Mouse (Mus musculus) embryonic facial prominence, embryonic 10.5 days (tissue): ENCODE data around the gene Evi2. TPM values are rescaled to one million over a fixed set of nuclear protein-coding genes. Genes with fewer than 3 reads are reported as not detected.

Experiments used
- DNase-seq: peaks from one replicate; pipeline ENCODE4 v3.0.0-alpha.2; 2017; ENCODE audit warnings: low spot score
- H3K27ac ChIP-seq: fragments of 300-500 bp; sonication (generic); replicated peaks from 2 replicates; pipeline ENCODE4 v1.5.1; 2016; ENCODE audit warnings: mild to moderate bottlenecking
- H3K27me3 ChIP-seq: fragments of 300-500 bp; sonication (generic); replicated peaks from 2 replicates; pipeline ENCODE4 v1.6.1; 2016; ENCODE audit warnings: low read depth, mild to moderate bottlenecking; ENCODE audit not compliant: poor library complexity, severe bottlenecking
- H3K36me3 ChIP-seq: fragments of 300-500 bp; sonication (generic); replicated peaks from 2 replicates; pipeline ENCODE4 v1.6.1; 2016; ENCODE audit warnings: mild to moderate bottlenecking, moderate library complexity
- H3K4me1 ChIP-seq: fragments of 300-500 bp; sonication (generic); 2 replicates; pipeline ENCODE4 v1.6.1; 2016
- H3K4me3 ChIP-seq: fragments of 300-500 bp; sonication (generic); 2 replicates; pipeline ENCODE4 v1.5.1; 2016; ENCODE audit warnings: mild to moderate bottlenecking, moderate library complexity
- H3K9me3 ChIP-seq: fragments of 300-500 bp; sonication (generic); 2 replicates; pipeline ENCODE4 v1.6.1; 2016; ENCODE audit warnings: mild to moderate bottlenecking
- WGBS: fragments of 180-500 bp; shearing (Covaris S2); methylation state at CpG from one replicate; pipeline ENCODE4 v1.1.7; 2016; 5-methylcytosine and 5-hydroxymethylcytosine counted together
- polyA plus RNA-seq: library from polyadenylated mRNA; unstranded; fragments of >200 nt; fragmentation: Nextera tagmentation; extraction: Ambion mirVana; gene quantifications from 2 replicates; pipeline ENCODE4 v1.2.1, GENCODE M21; 2016

The Evi2 gene
- polyA plus RNA-seq, 1 experiment from 2014 or later, result 1.5 TPM

DNA sequence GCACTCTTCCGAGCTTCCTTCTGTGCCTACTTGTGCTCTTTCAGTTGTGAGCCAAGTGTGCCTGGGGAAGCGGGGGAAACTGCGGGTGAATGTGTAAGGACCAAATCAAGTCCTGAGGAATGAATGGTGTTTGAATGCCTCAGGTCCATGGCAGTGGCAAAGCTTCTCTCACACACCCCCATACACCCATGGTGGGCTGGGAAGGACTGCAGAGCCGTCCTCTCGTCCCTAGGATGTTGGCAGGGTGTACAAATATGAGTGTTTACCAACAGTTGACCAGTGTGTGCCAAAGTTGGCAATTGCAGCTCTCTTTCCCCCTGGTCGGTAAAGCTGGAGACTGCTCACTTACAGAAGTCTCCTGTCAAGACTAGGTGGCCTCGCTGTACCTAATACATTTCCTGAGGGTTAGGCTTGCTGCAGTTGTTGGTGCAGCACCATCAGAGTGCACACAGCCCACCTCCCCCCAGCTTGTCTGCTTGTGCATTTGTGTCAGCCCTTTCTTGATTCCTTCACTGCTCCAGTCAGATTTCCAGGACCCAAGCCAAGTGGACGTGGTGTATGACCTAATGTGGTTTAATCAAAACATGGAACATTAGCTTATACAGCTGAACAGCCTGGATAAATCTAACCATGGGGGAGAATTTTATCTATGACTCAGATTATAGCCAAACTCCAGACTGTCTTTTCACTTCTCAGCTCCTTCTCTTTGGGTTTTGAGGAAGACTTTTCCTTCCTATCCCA is 3.7 kb upstream of the Evi2 start:
- H3K36me3 ChIP-seq, result peaks cover 64% of the 10 kb centered on the region
- 89% methylated on average over 8 of the region's 8 CpGs for WGBS

GRCm38 (mm10) chr11:79533311-79533710 is 2.9 kb upstream of the Evi2 start:
- H3K9me3 ChIP-seq, result no peaks in the 10 kb centered on the region
- no peaks in the 10 kb centered on the region for H3K4me1 ChIP-seq
- H3K4me3 ChIP-seq, result no peak overlapping the region
- no peaks in the 10 kb centered on the region for H3K27me3 ChIP-seq
- peaks cover 70% of the 10 kb centered on the region for H3K36me3 ChIP-seq
- WGBS, result 92% methylated on average over 6 of the region's 6 CpGs
- H3K27ac ChIP-seq, result no peak overlapping the region
- DNase-seq, result no peak

More for the DNA sequence above, 3.7 kb upstream of the Evi2 start:
- no peaks in the 10 kb centered on the region for H3K27me3 ChIP-seq
- no peaks in the 10 kb centered on the region for H3K4me1 ChIP-seq
- no peak for DNase-seq
- no peaks in the 10 kb centered on the region for H3K9me3 ChIP-seq
- H3K27ac ChIP-seq, result no peak overlapping the region
- H3K4me3 ChIP-seq, result no peak overlapping the region

- H3K4me3 ChIP-seq, result no peak overlapping the region
- no peaks in the 10 kb centered on the region for H3K9me3 ChIP-seq
- no peaks in the 10 kb centered on the region for H3K27me3 ChIP-seq
- 95% methylated on average over 4 of the region's 4 CpGs for WGBS
- H3K4me1 ChIP-seq, result no peaks in the 10 kb centered on the region
- DNase-seq, result no peak
- H3K27ac ChIP-seq, result no peak overlapping the region
- H3K36me3 ChIP-seq, result peaks cover 63% of the 10 kb centered on the region
Observed at GRCm38 (mm10) chr11:79531485-79531884, 1.1 kb upstream of the Evi2 start.

GRCm38 (mm10) chr11:79530774-79531173 is 385 bp upstream of the Evi2 start:
- H3K9me3 ChIP-seq, result no peaks in the 10 kb centered on the region
- WGBS, result 92% methylated on average over 11 of the region's 11 CpGs
- no peaks in the 10 kb centered on the region for H3K4me1 ChIP-seq
- DNase-seq, result no peak
- H3K27me3 ChIP-seq, result no peaks in the 10 kb centered on the region
- peaks cover 58% of the 10 kb centered on the region for H3K36me3 ChIP-seq
- H3K4me3 ChIP-seq, result no peak overlapping the region
- H3K27ac ChIP-seq, result no peak overlapping the region

- no peaks in the 10 kb centered on the region for H3K4me1 ChIP-seq
- H3K4me3 ChIP-seq, result no peak overlapping the region
- peaks cover 54% of the 10 kb centered on the region for H3K36me3 ChIP-seq
- no peak overlapping the region for H3K27ac ChIP-seq
- DNase-seq, result no peak
- WGBS, result 91% methylated on average over 2 of the region's 2 CpGs
- H3K27me3 ChIP-seq, result no peaks in the 10 kb centered on the region
- H3K9me3 ChIP-seq, result no peaks in the 10 kb centered on the region
Observed at GRCm38 (mm10) chr11:79529736-79530135, 653 bp downstream of the Evi2 start.

- H3K9me3 ChIP-seq, result no peaks in the 10 kb centered on the region
- H3K27ac ChIP-seq, result no peak overlapping the region
- no peaks in the 10 kb centered on the region; the same call in 1 of the 2 replicates for H3K4me1 ChIP-seq
- H3K4me3 ChIP-seq, result no peak overlapping the region
- WGBS, result 97% methylated on average over 6 of the region's 6 CpGs
- peaks cover 57% of the 10 kb centered on the region for H3K36me3 ChIP-seq
- no peak for DNase-seq
- H3K27me3 ChIP-seq, result no peaks in the 10 kb centered on the region
Observed at GRCm38 (mm10) chr11:79529226-79529625, 1.2 kb downstream of the Evi2 start.

- no peak overlapping the region for H3K4me3 ChIP-seq
- no peaks in the 10 kb centered on the region for H3K9me3 ChIP-seq
- WGBS, result 94% methylated on average over 3 of the region's 3 CpGs
- peaks cover 4% of the 10 kb centered on the region; the same call in 1 of the 2 replicates for H3K4me1 ChIP-seq
- DNase-seq, result no peak
- H3K27me3 ChIP-seq, result no peaks in the 10 kb centered on the region
- H3K36me3 ChIP-seq, result peaks cover 56% of the 10 kb centered on the region
- H3K27ac ChIP-seq, result no peak overlapping the region
Observed at GRCm38 (mm10) chr11:79528601-79529000, 1.8 kb downstream of the Evi2 start.

- H3K4me1 ChIP-seq, result peaks cover 4% of the 10 kb centered on the region; the same call in 1 of the 2 replicates
- no peak overlapping the region for H3K27ac ChIP-seq
- no peaks in the 10 kb centered on the region for H3K27me3 ChIP-seq
- H3K9me3 ChIP-seq, result no peaks in the 10 kb centered on the region
- H3K4me3 ChIP-seq, result no peak overlapping the region
- 91% methylated on average over 5 of the region's 5 CpGs for WGBS
- no peak for DNase-seq
- H3K36me3 ChIP-seq, result peaks cover 50% of the 10 kb centered on the region
Observed at GRCm38 (mm10) chr11:79527739-79528384, 2.5 kb downstream of the Evi2 start.

GRCm38 (mm10) chr11:79527015-79527738 is 3.2 kb downstream of the Evi2 start:
- 85% methylated on average over 15 of the region's 15 CpGs for WGBS
- DNase-seq, result no peak
- no peak overlapping the region for H3K4me3 ChIP-seq

GRCm38 (mm10) chr11:79526549-79526948 is 3.8 kb downstream of the Evi2 start:
- DNase-seq, result no peak
- 96% methylated on average over 3 of the region's 3 CpGs for WGBS
- H3K9me3 ChIP-seq, result no peaks in the 10 kb centered on the region
- H3K4me3 ChIP-seq, result no peak overlapping the region
- peaks cover 42% of the 10 kb centered on the region for H3K36me3 ChIP-seq
- H3K27me3 ChIP-seq, result no peaks in the 10 kb centered on the region
- peaks cover 4% of the 10 kb centered on the region; the same call in 1 of the 2 replicates for H3K4me1 ChIP-seq
- H3K27ac ChIP-seq, result no peak overlapping the region

More at GRCm38 (mm10) chr11:79527015-79527738, 3.2 kb downstream of the Evi2 start:
- Histone ChIP-seq H3K9me3 (no peaks in the 10 kb centered on the region), H3K36me3 (peaks cover 47% of the 10 kb centered on the region), H3K27me3 (no peaks in the 10 kb centered on the region), H3K4me1 (peaks cover 4% of the 10 kb centered on the region; the same call in 1 of the 2 replicates), H3K27ac (no peak overlapping the region)

DNA sequence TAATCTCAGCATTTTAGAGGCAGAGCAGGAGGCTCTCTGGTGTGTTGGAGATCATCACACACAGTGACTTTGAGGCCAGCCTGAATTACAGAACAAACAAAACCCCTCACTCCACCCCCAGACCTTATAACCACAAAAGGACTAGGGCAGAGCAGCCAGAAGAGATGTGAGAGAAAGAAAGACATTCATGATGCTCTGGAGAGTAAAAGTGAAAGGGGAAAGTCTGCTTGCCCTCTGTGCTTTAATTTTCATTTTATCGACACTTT is 6.1 kb downstream of the Evi2 start:
- H3K27me3 ChIP-seq, result no peaks in the 10 kb centered on the region
- H3K36me3 ChIP-seq, result peaks cover 26% of the 10 kb centered on the region
- no peak overlapping the region for H3K4me3 ChIP-seq
- no peak for DNase-seq
- H3K9me3 ChIP-seq, result no peaks in the 10 kb centered on the region
- peaks cover 4% of the 10 kb centered on the region; the same call in 1 of the 2 replicates for H3K4me1 ChIP-seq
- no peak overlapping the region for H3K27ac ChIP-seq
- 87% methylated on average over 1 of the region's 1 CpGs for WGBS

- Histone ChIP-seq H3K4me3 (no peak within 1 kb of the TSS), H3K9me3 (no peaks in the 10 kb centered on the region), H3K27ac (no peak within 1 kb of the TSS), H3K4me1 (peaks cover 4% of the 10 kb centered on the region; the same call in 1 of the 2 replicates), H3K36me3 (peaks cover 24% of the 10 kb centered on the region), H3K27me3 (no peaks in the 10 kb centered on the region)
- WGBS, result 80% methylated on average over 10 of the region's 10 CpGs
- DNase-seq, result no peak
Observed at GRCm38 (mm10) chr11:79523560-79524309, 6.7 kb downstream of the Evi2 start, which contains the start of gene Evi2b. Gene Evi2b (minus strand): TSS chr11:79523762.
